Mouse (Mus musculus) brain, embryonic 14.5 days (tissue): ENCODE measurements around the gene Xylb.

Experiments
- CTCF ChIP-seq: fragments of 200-500 bp; IDR thresholded peaks from 2 replicates; pipeline ENCODE4 v1.5.1; 2012; ENCODE audit warnings: inconsistent platforms, mild to moderate bottlenecking, moderate library complexity, borderline replicate concordance; ENCODE audit not compliant: insufficient read depth, insufficient read length; ENCODE audit errors: extremely low read depth
- POLR2A ChIP-seq: fragments of 200-500 bp; IDR thresholded peaks from 2 replicates; pipeline ENCODE4 v1.6.1; 2012; ENCODE audit warnings: mild to moderate bottlenecking, inconsistent platforms, borderline replicate concordance; ENCODE audit not compliant: poor library complexity, insufficient read depth, insufficient read length, severe bottlenecking; ENCODE audit errors: extremely low read depth

- peak; percentile 72 for TF ChIP-seq CTCF
- TF ChIP-seq POLR2A, result no peak
These were observed 5.1 kb upstream of the Xylb start for GRCm38 (mm10) chr9:119352060-119352459.
